Comparison of ENCODE assay signal across 10 mouse cellular contexts in the genomic region with DNA sequence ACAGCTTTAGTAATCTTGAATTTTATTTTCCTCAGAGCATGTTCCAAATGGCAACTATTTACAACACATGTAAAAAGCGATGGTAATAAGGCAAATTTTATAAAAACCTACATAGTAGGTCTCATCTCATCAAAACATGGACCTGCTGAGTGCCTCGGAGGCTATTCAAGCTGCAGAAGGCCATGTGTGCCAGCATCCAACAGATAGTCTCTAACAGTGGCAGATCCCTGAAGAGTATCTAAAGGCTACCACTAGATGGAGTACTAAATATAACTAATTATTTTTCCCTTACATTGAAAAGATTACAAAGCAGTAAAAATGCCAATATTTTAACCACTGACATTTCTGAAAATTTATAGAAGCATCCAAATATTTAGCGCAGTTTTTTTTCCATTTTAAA.
DNase-seq lines count a peak whose midpoint lies in the region; ATAC-seq and TF ChIP-seq lines count a peak whose summit lies in the region.
"Had no signal": no experiment of that assay in that cellular context is flagged by ENCODE, and none has a peak within 500 bp of the region (broad histone marks: within the 10 kb centered on the region; RNA-seq: fewer than 3 reads in every experiment).

No protein-coding gene starts in this region.

- H3K79me2 ChIP-seq in liver, adult 2 months (ENCODE audit: control insufficient read depth, insufficient read depth, low read length), result no peaks in the 10 kb centered on the region

- no peak for ATAC-seq in activated CD4-positive, CD25-positive, alpha-beta regulatory T cell, adult 4 months

- 24% methylated on average over 3 of the region's 3 CpGs for WGBS in liver, adult 2 months

- DNase-seq in embryo, embryonic 11 days, result peak; percentile 42
- no peak for DNase-seq in embryo, embryonic 9.5 days (ENCODE audit: extremely low spot score)
- peak; percentile 20 for DNase-seq in liver, adult 2 months (ENCODE audit: extremely low read depth, low read depth, low spot score)
- no peak for DNase-seq in liver
- peak; percentile 14 for DNase-seq in brain, embryonic 18.5 days (ENCODE audit: low read depth, low spot score)
- peak; percentile 1 for DNase-seq in naive thymus-derived CD4-positive, alpha-beta T cell, adult 2 months (ENCODE audit: low read depth)
- no peak for DNase-seq in urinary bladder, adult 18-20 months (ENCODE audit: low spot score in 2 of 2)
- DNase-seq: kidney, adult 18-20 months had no signal

- no peaks in the 10 kb centered on the region for H3K27me3 ChIP-seq in liver, adult 2 months (ENCODE audit: control insufficient read depth, insufficient read depth, low read length)
- H3K27me3 ChIP-seq: embryonic facial prominence, embryonic 15.5 days had no signal

- no peaks in the 10 kb centered on the region for H3K36me3 ChIP-seq in liver, adult 2 months (ENCODE audit: control insufficient read depth, insufficient read depth, low read length)
- H3K36me3 ChIP-seq: embryonic facial prominence, embryonic 15.5 days had no signal

- no peak overlapping the region for H3K9ac ChIP-seq in liver, adult 2 months (ENCODE audit: low read depth, low read length)
- H3K9ac ChIP-seq: embryonic facial prominence, embryonic 15.5 days had no signal

- H3K4me1 ChIP-seq in liver, adult 2 months (ENCODE audit: control insufficient read depth, insufficient read depth, low read length), result no peaks in the 10 kb centered on the region
- H3K4me1 ChIP-seq: embryonic facial prominence, embryonic 15.5 days had no signal

- TF ChIP-seq CTCF in liver, adult 2 months (IDR thresholded peaks at IDR 0.05; ENCODE audit: low read depth, low read length), result no peak

- TF ChIP-seq POLR2A in liver, adult 2 months (IDR thresholded peaks at IDR 0.05; ENCODE audit: extremely low read depth, insufficient read depth, low read length), result no peak

- H3K4me3 ChIP-seq in liver, adult 2 months (ENCODE audit: insufficient read depth, low read depth, low read length), result no peak overlapping the region
- H3K4me3 ChIP-seq: embryonic facial prominence, embryonic 15.5 days had no signal

- no peak overlapping the region for H3K27ac ChIP-seq in liver, adult 2 months (replicated peaks; ENCODE audit: insufficient read depth, low read depth, low read length)
- H3K27ac ChIP-seq: embryonic facial prominence, embryonic 15.5 days had no signal

Comparison
In these comparisons a context has a peak if more than half of its experiments do, and no peak if none do; other contexts are left out.
1. DNase-seq: peak in embryo, embryonic 11 days (single experiment), liver, adult 2 months (single experiment), brain, embryonic 18.5 days (single experiment) and naive thymus-derived CD4-positive, alpha-beta T cell, adult 2 months (single experiment); none in embryo, embryonic 9.5 days (single experiment), liver (single experiment) and urinary bladder, adult 18-20 months (0 of 2).